Mouse (Mus musculus) forebrain, embryonic 12.5 days (tissue): Measurements from ENCODE around the gene Sept6. TPM values are rescaled to one million over a fixed set of nuclear protein-coding genes. Genes with fewer than 3 reads are reported as not detected.

Source experiments
- polyA plus RNA-seq: library from polyadenylated mRNA; unstranded; fragments of >200 nt; fragmentation: Nextera tagmentation; extraction: Ambion mirVana; gene quantifications from 2 replicates; pipeline ENCODE4 v1.2.1, GENCODE M21; 2016

Sept6 gene
- polyA plus RNA-seq, 1 experiment from 2014 or later: 45.8 TPM

Other genes starting within 250 kb of the Sept6 start
- gene Slc25a43, start 248.1 kb downstream of the Sept6 start, polyA plus RNA-seq: 0.47 and 0.86 TPM in 2 replicates
- 694 and 710 TPM in 2 replicates for gene Slc25a5, start 196.1 kb downstream of the Sept6 start, polyA plus RNA-seq
- gene Ube2a, start 117.9 kb downstream of the Sept6 start, polyA plus RNA-seq: 120 and 122 TPM in 2 replicates
- 33.0 and 33.5 TPM in 2 replicates for gene C330007P06Rik, start 117.7 kb downstream of the Sept6 start, polyA plus RNA-seq
- 6.3 and 6.7 TPM in 2 replicates for gene Nkrf, start 88.9 kb downstream of the Sept6 start, polyA plus RNA-seq
- gene Sowahd, start 57.1 kb upstream of the Sept6 start, polyA plus RNA-seq: not detected in 2 replicates
- 451 and 481 TPM in 2 replicates for gene Rpl39, start 93.6 kb upstream of the Sept6 start, polyA plus RNA-seq
- gene Upf3b, start 118.5 kb upstream of the Sept6 start, polyA plus RNA-seq: 29.7 and 30.1 TPM in 2 replicates
- 25.5 and 27.2 TPM in 2 replicates for gene Nkap, start 135.0 kb upstream of the Sept6 start, polyA plus RNA-seq
- 0.14 and 0.24 TPM in 2 replicates for gene Akap14, start 177.0 kb upstream of the Sept6 start, polyA plus RNA-seq
- 362 and 392 TPM in 2 replicates for gene Ndufa1, start 199.4 kb upstream of the Sept6 start, polyA plus RNA-seq
- gene Rnf113a1, start 199.5 kb upstream of the Sept6 start, polyA plus RNA-seq: 14.4 and 15.3 TPM in 2 replicates
- gene Gm9, start 219.2 kb upstream of the Sept6 start, polyA plus RNA-seq: not detected in 2 replicates
- gene Rhox1, start 230.5 kb upstream of the Sept6 start, polyA plus RNA-seq: not detected in 2 replicates